Mouse (Mus musculus) kidney, postnatal 0 days (tissue): Measurements from ENCODE around the gene Nmur2. TPM values are rescaled to one million over a fixed set of nuclear protein-coding genes. Genes with fewer than 3 reads are reported as not detected.

Experiments used
- ATAC-seq: fragments of 200-750 bp; cut with Nextera tagmentation; replicated peaks from 2 replicates; pipeline ENCODE4 v1.8.0; 2017; ENCODE audit warnings: low read depth, moderate number of reproducible peaks, moderate TSS enrichment, moderate library complexity; ENCODE audit not compliant: low FRiP score
- DNase-seq: peaks from one replicate; pipeline ENCODE4 v3.0.0-alpha.2; 2016; ENCODE audit warnings: low spot score
- H3K27ac ChIP-seq: fragments of 300-500 bp; sonication (generic); 2 replicates; pipeline ENCODE4 v1.5.1; 2014; ENCODE audit warnings: mild to moderate bottlenecking
- H3K27me3 ChIP-seq: fragments of 300-500 bp; sonication (generic); 2 replicates; pipeline ENCODE4 v1.6.1; 2014; ENCODE audit warnings: low read length, mixed read lengths; ENCODE audit not compliant: insufficient read depth
- H3K36me3 ChIP-seq: fragments of 300-500 bp; sonication (generic); 2 replicates; pipeline ENCODE4 v1.6.1; 2014; ENCODE audit warnings: low read length, mixed read lengths; ENCODE audit not compliant: insufficient read depth
- H3K4me1 ChIP-seq: fragments of 300-500 bp; sonication (generic); replicated peaks from 2 replicates; pipeline ENCODE4 v1.6.1; 2014; ENCODE audit warnings: antibody characterized with exemption, low read length, mixed read lengths; ENCODE audit not compliant: insufficient read depth
- H3K4me2 ChIP-seq: fragments of 300-500 bp; sonication (generic); 2 replicates; pipeline ENCODE4 v1.6.1; 2014; ENCODE audit warnings: mild to moderate bottlenecking, low read length, moderate library complexity, mixed read lengths
- H3K4me3 ChIP-seq: fragments of 300-500 bp; sonication (generic); replicated peaks from 2 replicates; pipeline ENCODE4 v1.5.1; 2014; ENCODE audit warnings: low read depth, low read length
- H3K9ac ChIP-seq: fragments of 300-500 bp; sonication (generic); 2 replicates; pipeline ENCODE4 v1.6.1; 2014; ENCODE audit warnings: low read depth, low read length
- H3K9me3 ChIP-seq: fragments of 300-500 bp; sonication (generic); replicated peaks from 2 replicates; pipeline ENCODE4 v1.6.1; 2016; ENCODE audit warnings: low read length, inconsistent platforms, mixed read lengths
- CTCF ChIP-seq: IDR thresholded peaks from 2 replicates; pipeline ENCODE4 v1.5.1; 2016; ENCODE audit warnings: antibody characterized with exemption, low read depth, mild to moderate bottlenecking, moderate library complexity
- WGBS: fragments of 180-500 bp; shearing (Covaris S2); extraction: QIAGEN DNeasy Blood & Tissue Kit; methylation state at CpG from one replicate; pipeline ENCODE4 v1.1.7; 2014; 5-methylcytosine and 5-hydroxymethylcytosine counted together
- polyA plus RNA-seq: library from polyadenylated mRNA; unstranded; fragments of >200 nt; fragmentation: Nextera tagmentation; extraction: Ambion mirVana; gene quantifications from 2 replicates; pipeline ENCODE4 v1.2.1, GENCODE M21; 2015

Gene Nmur2
- not detected in 2 replicates for polyA plus RNA-seq

DNA sequence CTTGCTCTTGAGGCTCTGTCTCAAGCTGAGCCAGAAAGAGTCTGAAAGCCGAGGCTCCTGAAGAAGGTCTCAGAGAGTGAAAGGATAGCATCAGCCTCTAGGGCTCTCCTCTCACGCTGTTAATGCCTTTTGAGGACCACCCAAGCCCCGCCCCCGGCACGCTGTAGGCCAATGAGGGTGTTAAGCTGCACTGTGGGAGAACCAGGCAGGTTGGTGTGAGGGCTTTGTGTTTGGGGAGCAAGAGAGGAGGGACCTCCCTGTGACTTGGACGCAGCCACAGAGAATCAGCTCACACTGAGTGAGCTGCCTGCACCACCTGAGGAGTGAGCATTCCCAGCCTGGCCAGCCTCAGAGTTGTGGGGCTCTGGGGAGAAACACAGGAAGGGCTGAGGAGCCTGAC lies at the start of gene Nmur2:
Nmur2 (minus strand) TSS at position 94 of the 400 bp plus-strand sequence.
- Histone ChIP-seq H3K9me3 (no peaks in the 10 kb centered on the region), H3K27ac (no peak within 1 kb of the TSS), H3K27me3 (no peaks in the 10 kb centered on the region), H3K36me3 (no peaks in the 10 kb centered on the region), H3K4me2 (no peak within 1 kb of the TSS), H3K4me1 (no peaks in the 10 kb centered on the region), H3K4me3 (no peak within 1 kb of the TSS), H3K9ac (no peak within 1 kb of the TSS)
- WGBS = 5% methylated on average over 6 of the region's 6 CpGs
- ATAC-seq (no peak), DNase-seq (no peak)
- TF ChIP-seq CTCF = no peak

DNA sequence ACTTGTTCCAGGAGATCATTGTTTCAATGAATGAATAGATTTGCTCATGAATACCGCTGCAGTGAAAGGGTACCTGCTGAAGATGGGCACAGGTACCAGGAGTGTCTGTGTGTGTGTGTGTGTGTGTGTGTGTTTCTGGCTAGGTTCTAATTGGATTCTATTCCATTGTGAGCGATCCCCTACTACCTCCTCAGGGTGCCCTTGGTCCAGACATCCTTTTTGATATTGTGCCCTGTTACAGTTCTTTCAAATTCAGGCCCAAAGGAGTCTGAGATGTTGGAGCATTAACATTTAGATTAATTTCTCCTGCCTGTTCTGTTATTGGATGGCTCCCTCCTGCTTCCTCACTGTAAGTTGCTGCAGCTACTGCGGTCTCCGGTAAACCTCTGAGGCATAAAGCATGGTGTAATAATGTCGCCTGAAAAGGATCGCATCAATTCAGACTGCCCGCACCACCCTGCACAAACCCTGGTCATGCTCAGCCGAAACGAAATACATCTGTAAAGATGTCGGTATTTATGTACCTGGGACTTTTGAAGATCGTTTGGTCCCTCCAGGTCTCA lies 48.4 kb upstream of the Nmur2 start:
- WGBS = 82% methylated on average over 11 of the region's 11 CpGs
- no peak for DNase-seq
- no peak overlapping the region for H3K4me2 ChIP-seq

DNA sequence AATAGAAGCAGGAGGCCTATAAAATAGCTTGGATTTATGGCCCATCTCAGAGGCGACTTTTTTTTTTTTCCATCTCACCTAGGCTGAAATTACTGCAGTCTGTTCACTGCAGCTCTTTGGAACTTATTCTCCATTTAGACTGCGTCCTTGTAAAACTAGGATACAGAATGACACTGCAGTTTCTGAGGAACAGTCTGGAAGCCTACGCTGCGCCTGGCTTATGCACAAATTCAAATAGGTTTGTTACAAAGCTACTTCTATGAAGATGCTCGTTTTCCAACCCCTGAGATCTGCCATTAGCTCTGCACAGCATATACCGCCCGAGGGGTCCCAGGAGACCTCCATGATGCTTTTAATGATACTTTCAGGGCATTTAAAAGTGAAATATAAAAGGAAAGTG lies 31.3 kb upstream of the Nmur2 start:
- Histone ChIP-seq H3K27me3 (no peaks in the 10 kb centered on the region), H3K36me3 (no peaks in the 10 kb centered on the region), H3K4me3 (no peak overlapping the region), H3K9ac (no peak overlapping the region), H3K4me1 (no peaks in the 10 kb centered on the region), H3K4me2 (no peak overlapping the region), H3K9me3 (no peaks in the 10 kb centered on the region), H3K27ac (no peak overlapping the region)
- WGBS = 73% methylated on average over 7 of the region's 7 CpGs
- TF ChIP-seq CTCF = no peak
- no peak for ATAC-seq
- DNase-seq = no peak

More for the DNA sequence above, 48.4 kb upstream of the Nmur2 start:
- Histone ChIP-seq H3K27ac (no peak overlapping the region), H3K36me3 (no peaks in the 10 kb centered on the region), H3K27me3 (no peaks in the 10 kb centered on the region), H3K4me1 (no peaks in the 10 kb centered on the region), H3K9me3 (no peaks in the 10 kb centered on the region), H3K9ac (no peak overlapping the region), H3K4me3 (no peak overlapping the region)
- ATAC-seq = no peak
- no peak for TF ChIP-seq CTCF

DNA sequence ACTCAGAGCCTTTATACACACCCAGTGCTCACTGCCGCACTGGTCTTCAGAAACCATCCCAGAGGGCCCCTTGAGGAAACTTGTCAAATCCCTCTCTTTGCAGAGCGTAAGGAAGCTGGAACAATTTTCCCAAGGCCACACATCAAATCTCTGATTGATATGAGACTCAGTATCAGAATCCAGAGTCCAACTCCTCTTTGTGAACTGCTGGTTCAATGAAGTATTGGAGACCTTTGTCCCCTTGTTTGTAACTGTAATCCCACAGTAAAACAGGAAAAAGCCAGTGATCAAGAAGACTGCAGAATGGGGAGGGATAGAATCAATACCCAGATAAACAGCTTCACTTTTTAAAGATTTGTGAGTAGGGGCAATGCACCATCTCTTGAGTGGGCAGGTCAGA lies 28.8 kb upstream of the Nmur2 start:
- 85% methylated on average over 2 of the region's 2 CpGs for WGBS
- no peak overlapping the region for H3K4me3 ChIP-seq
- TF ChIP-seq CTCF = no peak
- H3K9ac ChIP-seq = no peak overlapping the region
- H3K4me1 ChIP-seq = no peaks in the 10 kb centered on the region
- no peak overlapping the region for H3K4me2 ChIP-seq
- no peaks in the 10 kb centered on the region for H3K27me3 ChIP-seq
- no peaks in the 10 kb centered on the region for H3K9me3 ChIP-seq
- no peak overlapping the region for H3K27ac ChIP-seq
- DNase-seq (no peak), ATAC-seq (no peak)
- H3K36me3 ChIP-seq = no peaks in the 10 kb centered on the region

- no peaks in the 10 kb centered on the region for H3K27me3 ChIP-seq
- DNase-seq (no peak), ATAC-seq (no peak)
- H3K4me2 ChIP-seq = no peak overlapping the region
- no peak overlapping the region for H3K27ac ChIP-seq
- H3K36me3 ChIP-seq = no peaks in the 10 kb centered on the region
- H3K9me3 ChIP-seq = no peaks in the 10 kb centered on the region
- no peak overlapping the region for H3K4me3 ChIP-seq
- no peak overlapping the region for H3K9ac ChIP-seq
- 89% methylated on average over 2 of the region's 2 CpGs for WGBS
- no peak for TF ChIP-seq CTCF
- H3K4me1 ChIP-seq = no peaks in the 10 kb centered on the region
Measured at GRCm38 (mm10) chr11:56065147-56065546, 24.3 kb upstream of the Nmur2 start.

- Histone ChIP-seq H3K36me3 (no peaks in the 10 kb centered on the region), H3K4me3 (no peak overlapping the region), H3K27ac (no peak overlapping the region), H3K4me1 (no peaks in the 10 kb centered on the region), H3K9me3 (no peaks in the 10 kb centered on the region), H3K4me2 (no peak overlapping the region), H3K27me3 (no peaks in the 10 kb centered on the region), H3K9ac (no peak overlapping the region)
- ATAC-seq (no peak), DNase-seq (no peak)
- WGBS = 36% methylated on average over 4 of the region's 4 CpGs
- no peak for TF ChIP-seq CTCF
Measured at GRCm38 (mm10) chr11:56064575-56064974, 23.8 kb upstream of the Nmur2 start.

DNA sequence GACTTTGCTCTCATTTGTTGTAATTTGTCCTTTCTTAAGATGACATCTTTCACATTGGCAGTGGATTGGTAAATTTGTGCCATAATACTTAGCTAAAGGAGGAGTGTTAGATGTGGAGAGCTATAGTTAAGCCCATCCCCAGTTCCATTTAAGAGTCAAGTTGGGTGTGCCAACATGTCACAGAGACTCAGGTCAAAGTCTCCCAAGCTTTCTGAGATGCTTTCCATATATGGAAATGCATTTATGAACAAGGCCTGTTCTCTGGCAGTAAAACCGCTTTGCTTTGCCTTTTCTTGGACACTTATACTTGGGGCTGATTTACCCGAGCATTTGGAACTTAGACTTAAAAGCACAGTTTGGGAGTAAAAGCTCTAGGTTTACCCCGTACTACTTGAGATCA lies 18.4 kb upstream of the Nmur2 start:
- TF ChIP-seq CTCF = no peak
- Histone ChIP-seq H3K27ac (no peak overlapping the region), H3K9me3 (no peaks in the 10 kb centered on the region), H3K27me3 (no peaks in the 10 kb centered on the region), H3K36me3 (no peaks in the 10 kb centered on the region), H3K4me2 (no peak overlapping the region), H3K4me1 (no peaks in the 10 kb centered on the region), H3K4me3 (no peak overlapping the region), H3K9ac (no peak overlapping the region)
- DNase-seq (no peak), ATAC-seq (no peak)
- WGBS = 27% methylated on average over 3 of the region's 3 CpGs
